Mouse (Mus musculus) stomach, postnatal 0 days (tissue): ENCODE data around the gene Dock2. TPM values are rescaled to one million over a fixed set of nuclear protein-coding genes. Genes with fewer than 3 reads are reported as not detected.

ENCODE experiments used
- ATAC-seq: fragments of 200-750 bp; cut with Nextera tagmentation; 2 replicates; pipeline ENCODE4 v1.8.0; 2017; ENCODE audit not compliant: low FRiP score, low TSS enrichment
- DNase-seq: peaks from one replicate; pipeline ENCODE4 v3.0.0-alpha.2; 2016; ENCODE audit warnings: low spot score
- H3K27ac ChIP-seq: fragments of 300-500 bp; sonication (generic); replicated peaks from 2 replicates; pipeline ENCODE4 v1.5.1; 2014; ENCODE audit warnings: mild to moderate bottlenecking, control low read depth
- H3K27me3 ChIP-seq: fragments of 300-500 bp; sonication (generic); 2 replicates; pipeline ENCODE4 v1.6.1; 2014; ENCODE audit warnings: low read length; ENCODE audit not compliant: control insufficient read depth, insufficient read depth
- H3K36me3 ChIP-seq: fragments of 300-500 bp; sonication (generic); 2 replicates; pipeline ENCODE4 v1.6.1; 2014; ENCODE audit warnings: low read length, mixed read lengths; ENCODE audit not compliant: control insufficient read depth, insufficient read depth
- H3K4me1 ChIP-seq: fragments of 300-500 bp; sonication (generic); replicated peaks from 2 replicates; pipeline ENCODE4 v1.6.1; 2014; ENCODE audit warnings: antibody characterized with exemption; ENCODE audit not compliant: control insufficient read depth, insufficient read depth
- H3K4me2 ChIP-seq: fragments of 300-500 bp; sonication (generic); replicated peaks from 2 replicates; pipeline ENCODE4 v1.6.1; 2014; ENCODE audit warnings: low read depth, mild to moderate bottlenecking, control low read depth, moderate library complexity
- H3K4me3 ChIP-seq: fragments of 300-500 bp; sonication (generic); 2 replicates; pipeline ENCODE4 v1.5.1; 2014; ENCODE audit warnings: low read depth, low read length, control low read depth
- H3K9ac ChIP-seq: fragments of 300-500 bp; sonication (generic); 2 replicates; pipeline ENCODE4 v1.6.1; 2014; ENCODE audit warnings: mild to moderate bottlenecking, low read length, control low read depth, mixed read lengths
- H3K9me3 ChIP-seq: fragments of 300-500 bp; sonication (generic); 2 replicates; pipeline ENCODE4 v1.6.1; 2016; ENCODE audit warnings: low read length; ENCODE audit not compliant: control insufficient read depth
- CTCF ChIP-seq: IDR thresholded peaks from 2 replicates; pipeline ENCODE4 v1.5.1; 2016; ENCODE audit warnings: antibody characterized with exemption, low read depth, mild to moderate bottlenecking, moderate library complexity
- EP300 ChIP-seq: optimal IDR thresholded peaks from 2 replicates; pipeline ENCODE3; 2016; ENCODE audit warnings: antibody characterized with exemption
- WGBS: fragments of 180-500 bp; shearing (Covaris S2); extraction: QIAGEN DNeasy Blood & Tissue Kit; methylation state at CpG from one replicate; pipeline ENCODE4 v1.1.7; 2014; 5-methylcytosine and 5-hydroxymethylcytosine counted together
- polyA plus RNA-seq: library from polyadenylated mRNA; unstranded; fragments of >200 nt; fragmentation: Nextera tagmentation; extraction: Ambion mirVana; gene quantifications from 2 replicates; pipeline ENCODE4 v1.2.1, GENCODE M21; 2015

Dock2 gene
- polyA plus RNA-seq, 1 experiment from 2014 or later: 1.0 TPM

DNA sequence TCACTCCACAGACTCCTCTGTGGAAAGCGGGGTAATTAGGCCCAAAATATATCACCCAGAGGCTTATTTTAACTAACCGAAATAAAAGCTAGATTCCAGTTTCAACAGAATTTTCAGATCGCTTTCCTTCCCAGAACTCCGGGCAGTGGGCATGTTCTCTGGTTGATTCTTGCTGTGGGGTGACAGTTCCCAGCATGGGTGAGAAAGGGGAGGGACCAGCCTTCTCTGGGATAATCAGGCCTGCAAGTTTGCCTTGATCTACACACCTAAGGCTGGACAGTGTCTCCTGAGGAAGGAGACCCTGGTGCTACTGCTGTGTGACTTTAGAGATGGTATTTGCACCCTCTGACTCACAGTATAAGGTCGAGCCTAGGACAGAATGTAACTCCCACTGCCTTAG lies 352.3 kb downstream of the Dock2 start:
- no peak overlapping the region for H3K9ac ChIP-seq

DNA sequence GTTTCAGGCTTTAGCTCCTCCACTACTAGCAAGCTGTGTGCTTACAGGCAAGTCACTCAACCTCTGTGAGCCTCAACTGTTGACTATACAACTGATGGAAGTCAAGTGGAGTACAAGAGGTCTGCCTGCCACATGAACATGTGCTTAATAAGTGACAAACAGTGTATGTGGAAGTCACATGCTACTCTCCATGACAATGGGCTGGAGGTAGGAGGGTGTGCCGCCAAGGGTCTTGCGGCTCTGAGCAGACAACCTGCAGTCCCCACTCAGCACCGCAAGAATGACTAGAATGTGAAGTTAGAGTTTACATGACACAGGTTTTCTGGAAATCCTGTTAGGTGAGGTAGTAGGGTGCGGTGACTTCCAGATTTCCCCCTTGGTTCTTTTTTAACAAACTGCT lies 352.8 kb downstream of the Dock2 start:
- Histone ChIP-seq H3K9me3 (no peaks in the 10 kb centered on the region), H3K27me3 (no peaks in the 10 kb centered on the region), H3K36me3 (no peaks in the 10 kb centered on the region), H3K9ac (no peak overlapping the region), H3K4me1 (no peaks in the 10 kb centered on the region), H3K4me2 (no peak overlapping the region), H3K4me3 (no peak overlapping the region), H3K27ac (no peak overlapping the region)
- no peak for DNase-seq
- 47% methylated on average over 4 of the region's 4 CpGs for WGBS
- no peak for TF ChIP-seq CTCF
- TF ChIP-seq EP300: no peak
- no peak for ATAC-seq

More for the DNA sequence above, 352.3 kb downstream of the Dock2 start:
- H3K27me3 ChIP-seq: no peaks in the 10 kb centered on the region
- no peaks in the 10 kb centered on the region for H3K4me1 ChIP-seq
- H3K36me3 ChIP-seq: no peaks in the 10 kb centered on the region
- WGBS: 46% methylated on average over 5 of the region's 5 CpGs
- H3K27ac ChIP-seq: no peak overlapping the region
- no peak overlapping the region for H3K4me3 ChIP-seq
- H3K4me2 ChIP-seq: no peak overlapping the region
- TF ChIP-seq EP300 (no peak), CTCF (no peak)
- DNase-seq: no peak
- ATAC-seq: no peak
- no peaks in the 10 kb centered on the region for H3K9me3 ChIP-seq

DNA sequence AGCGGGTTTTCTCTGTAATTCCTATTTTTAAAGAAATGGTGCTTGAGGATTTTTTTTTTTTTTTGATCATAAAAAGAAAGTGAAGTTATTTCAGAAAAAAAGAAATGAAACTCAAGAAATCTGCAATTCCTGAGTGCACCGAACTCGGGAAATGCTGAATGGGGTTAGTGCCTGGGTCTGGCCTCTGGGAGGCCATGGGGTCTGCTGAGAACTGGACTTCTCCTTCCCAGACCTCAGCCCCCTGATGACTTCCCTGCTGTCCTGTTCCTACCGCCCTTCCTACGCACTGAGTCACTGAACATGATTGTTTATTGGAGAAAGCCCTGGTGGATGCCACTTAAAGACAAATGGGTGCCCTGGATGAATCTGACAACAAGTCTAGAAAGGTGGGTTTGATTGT lies 356.5 kb downstream of the Dock2 start:
- TF ChIP-seq CTCF (no peak), EP300 (no peak)
- H3K27ac ChIP-seq: no peak overlapping the region
- 73% methylated on average over 5 of the region's 5 CpGs for whole genome bisulfite sequencing
- H3K9ac ChIP-seq: no peak overlapping the region
- DNase-seq: no peak
- no peak overlapping the region for H3K4me2 ChIP-seq
- ATAC-seq: no peak
- no peaks in the 10 kb centered on the region for H3K9me3 ChIP-seq
- H3K4me1 ChIP-seq: no peaks in the 10 kb centered on the region
- no peaks in the 10 kb centered on the region for H3K27me3 ChIP-seq
- no peak overlapping the region for H3K4me3 ChIP-seq
- no peaks in the 10 kb centered on the region for H3K36me3 ChIP-seq

DNA sequence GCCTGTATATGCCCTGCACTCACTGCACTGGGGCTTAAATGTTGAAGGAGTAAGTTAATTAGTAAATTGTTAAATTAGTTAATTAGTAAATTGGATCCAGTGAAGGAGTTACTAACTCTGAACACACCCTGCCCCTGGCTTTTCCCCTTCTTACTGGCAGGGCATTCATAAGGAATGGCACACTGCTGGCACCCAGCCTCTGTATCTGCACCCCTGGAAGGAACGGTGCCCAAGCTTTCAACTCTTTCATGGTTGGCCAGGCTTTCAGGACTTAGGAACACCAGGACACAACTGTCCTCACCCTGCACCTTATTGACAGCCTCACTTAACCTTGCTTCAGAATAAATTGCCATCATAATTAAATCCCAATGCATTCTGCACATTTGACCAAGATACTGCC lies 359.1 kb downstream of the Dock2 start:
- H3K9ac ChIP-seq: no peak overlapping the region
- H3K27me3 ChIP-seq: no peaks in the 10 kb centered on the region
- no peaks in the 10 kb centered on the region for H3K9me3 ChIP-seq
- H3K36me3 ChIP-seq: no peaks in the 10 kb centered on the region
- H3K27ac ChIP-seq: no peak overlapping the region
- no peak overlapping the region for H3K4me2 ChIP-seq
- ATAC-seq (no peak), DNase-seq (no peak)
- no peak for TF ChIP-seq CTCF
- WGBS: 86% methylated on average over 1 of the region's 1 CpGs
- no peaks in the 10 kb centered on the region for H3K4me1 ChIP-seq
- no peak overlapping the region for H3K4me3 ChIP-seq

DNA sequence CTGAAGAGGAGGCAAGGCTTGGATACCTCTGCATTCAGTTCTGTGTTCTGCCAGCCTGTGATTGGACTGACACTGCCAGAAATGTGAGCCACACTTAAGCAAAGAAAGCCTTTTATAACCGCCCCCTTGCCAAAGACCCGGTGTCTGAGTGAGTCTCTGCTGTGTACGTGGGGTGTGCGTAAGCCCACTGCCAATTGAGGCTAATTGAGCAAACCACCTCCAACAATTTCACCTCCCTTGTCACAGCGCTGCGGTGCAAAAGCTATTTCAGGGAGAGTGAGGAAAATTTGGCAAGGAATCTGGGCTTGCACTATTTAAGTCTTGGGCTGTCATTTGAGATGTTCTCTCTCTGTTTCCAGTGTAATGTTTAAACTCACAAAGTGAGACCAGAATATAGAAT lies 362.6 kb downstream of the Dock2 start:
- Histone ChIP-seq H3K9ac (no peak overlapping the region), H3K4me3 (no peak overlapping the region), H3K4me2 (no peak overlapping the region), H3K9me3 (no peaks in the 10 kb centered on the region), H3K27me3 (no peaks in the 10 kb centered on the region), H3K27ac (no peak overlapping the region), H3K4me1 (no peaks in the 10 kb centered on the region), H3K36me3 (no peaks in the 10 kb centered on the region)
- DNase-seq (no peak), ATAC-seq (no peak)
- TF ChIP-seq CTCF: no peak
- no peak for TF ChIP-seq EP300
- 55% methylated on average over 6 of the region's 6 CpGs for WGBS

DNA sequence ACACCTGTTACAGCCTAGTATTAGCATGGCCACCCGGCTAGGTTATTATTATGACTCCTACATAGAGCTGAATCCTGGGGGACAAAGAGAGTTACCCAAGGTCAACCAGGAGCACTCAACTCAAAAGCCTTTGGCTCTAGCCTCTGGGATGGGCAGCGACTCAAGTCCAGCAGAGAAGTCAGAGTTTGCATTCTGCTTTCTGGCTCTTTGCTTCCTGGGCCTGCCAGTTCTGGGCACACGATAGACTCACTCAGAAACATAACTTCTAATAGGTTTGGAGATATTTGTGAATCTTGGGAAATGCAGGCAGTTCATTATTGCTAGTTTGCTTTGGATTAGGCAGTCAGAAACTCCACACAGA lies 367.1 kb downstream of the Dock2 start:
- H3K27ac ChIP-seq: no peak overlapping the region
- H3K27me3 ChIP-seq: no peaks in the 10 kb centered on the region
- H3K4me1 ChIP-seq: no peaks in the 10 kb centered on the region
- H3K9ac ChIP-seq: no peak overlapping the region
- TF ChIP-seq CTCF: no peak
- no peak for TF ChIP-seq EP300
- WGBS: 64% methylated on average over 3 of the region's 3 CpGs
- H3K4me2 ChIP-seq: no peak overlapping the region
- no peaks in the 10 kb centered on the region for H3K9me3 ChIP-seq
- ATAC-seq: no peak
- H3K4me3 ChIP-seq: no peak overlapping the region
- no peak for DNase-seq
- H3K36me3 ChIP-seq: no peaks in the 10 kb centered on the region
